Mouse (Mus musculus) left cerebral cortex, adult 2 months (tissue): Measurements from ENCODE around the gene Olfr1336. TPM values are rescaled to one million over a fixed set of nuclear protein-coding genes. Genes with fewer than 3 reads are reported as not detected.

Experiments used
- DNase-seq, 2 experiments: peaks; one replicate each; pipeline ENCODE4 v3.0.0; 2021 to 2022; ENCODE audit warnings: low spot score in 2 of 2, mixed read lengths in 1 of 2; ENCODE audit errors: extremely low spot score in 1 of 2
- H3K27ac ChIP-seq: fragments of 200-600 bp; 2 replicates; pipeline ENCODE4 v1.8.1; 2022
- H3K4me3 ChIP-seq: fragments of 200-600 bp; 2 replicates; pipeline ENCODE4 v1.8.1; 2022
- CTCF ChIP-seq: fragments of 200-600 bp; IDR thresholded peaks from 2 replicates; pipeline ENCODE4 v1.8.1; 2022; ENCODE audit warnings: antibody characterized with exemption, mild to moderate bottlenecking, moderate library complexity
- intact Hi-C: fragments of 180-260 bp; cut with DNase I; formaldehyde crosslinking; loops from one replicate; pipeline ENCODE4 v1.15.1; 2025
- total RNA-seq, 2 experiments: library from RNA; stranded (reverse); gene quantifications; 2 replicates each; pipeline ENCODE4 v1.2.3; 2021

Olfr1336 gene
- total RNA-seq, 2 experiments from 2014 or later: 0.07 TPM; not detected in 1

DNA sequence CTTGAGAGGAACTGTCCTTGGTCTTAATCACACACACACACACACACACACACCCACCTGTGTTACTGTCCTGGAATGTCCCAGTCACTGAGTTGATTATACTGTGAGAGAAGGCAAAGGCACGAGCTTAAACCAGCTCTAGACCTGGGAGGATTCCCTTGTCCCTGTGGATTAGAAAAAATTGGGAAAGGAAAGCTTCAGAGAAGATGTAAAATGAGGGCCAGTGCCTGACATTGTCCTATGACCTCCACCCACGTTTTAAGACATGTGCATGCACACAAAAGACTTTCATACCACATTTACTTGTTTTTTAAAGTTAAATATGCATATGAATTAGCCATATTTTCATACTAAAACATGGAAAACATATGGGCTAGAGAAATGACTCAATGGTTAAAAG lies 30.9 kb downstream of the Olfr1336 start, which contains the start of gene Olfr5:
Olfr5 (minus strand) TSS at position 101 of the 400 bp plus-strand sequence.
- no peak within 1 kb of the TSS for H3K4me3 ChIP-seq
- intact Hi-C loops: no loop called here
- no peak within 1 kb of the TSS for H3K27ac ChIP-seq
- TF ChIP-seq CTCF: no peak
- no peak for DNase-seq

DNA sequence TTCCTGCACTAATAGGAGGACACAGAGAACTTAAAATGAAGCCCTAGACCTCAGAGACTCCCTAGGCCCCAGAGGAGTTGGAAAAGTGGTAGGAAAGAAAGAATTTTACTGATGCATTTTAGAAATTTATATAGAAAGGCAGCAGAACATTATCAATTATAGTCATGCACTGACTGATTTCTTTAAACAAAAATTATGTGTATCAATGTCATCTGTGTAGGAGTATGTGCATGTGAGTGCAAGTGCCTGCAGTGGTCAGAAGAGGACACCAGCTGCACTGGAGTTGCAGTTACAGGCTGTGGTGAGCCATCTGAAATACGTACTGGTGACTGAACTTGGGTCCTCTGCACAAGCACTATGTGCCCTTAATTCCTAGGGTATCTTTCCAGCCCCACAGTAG lies 43.7 kb downstream of the Olfr1336 start, which contains the start of gene Olfr1347:
Olfr1347 (minus strand) TSS at position 101 of the 400 bp plus-strand sequence.
- intact Hi-C loops: no loop called here
- Histone ChIP-seq H3K27ac (no peak within 1 kb of the TSS), H3K4me3 (no peak within 1 kb of the TSS)
- DNase-seq: no peak
- no peak for TF ChIP-seq CTCF

DNA sequence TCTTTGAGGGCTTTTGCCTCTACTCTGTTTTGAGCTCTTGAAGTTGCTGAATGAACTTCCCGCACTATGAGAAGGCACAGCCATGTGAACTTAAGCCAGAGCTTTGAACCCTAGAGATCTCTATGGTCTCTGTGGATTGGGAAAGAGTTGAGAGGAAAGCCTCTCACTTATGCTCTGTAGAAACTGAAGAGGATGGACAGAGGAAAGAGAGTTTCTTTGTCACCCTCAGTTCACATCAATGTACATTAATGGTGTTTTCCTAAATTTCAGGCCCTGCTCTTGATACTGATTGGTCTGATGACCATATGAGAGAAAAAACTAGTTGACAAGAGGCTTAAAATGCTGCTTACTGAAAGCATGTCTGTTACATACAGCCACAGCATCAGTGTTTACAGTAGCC lies 52.7 kb downstream of the Olfr1336 start, which contains the start of gene Olfr1348:
Olfr1348 (minus strand) TSS at position 101 of the 400 bp plus-strand sequence.
- no peak for TF ChIP-seq CTCF
- intact Hi-C loops: no loop called here
- Histone ChIP-seq H3K4me3 (no peak within 1 kb of the TSS), H3K27ac (no peak within 1 kb of the TSS)
- DNase-seq: no peak

Other genes with a start within 250 kb of the Olfr1336 start
- gene Zscan5b, start 233.9 kb upstream of the Olfr1336 start, total RNA-seq: not detected
- not detected for gene Epp13, start 203.5 kb upstream of the Olfr1336 start, total RNA-seq
- gene Zfp667, start 169.6 kb upstream of the Olfr1336 start, total RNA-seq: 10 to 100 TPM; 12.8 to 14.1 TPM
- 10 to 100 TPM; 11.6 to 13.8 TPM for gene Zfp583, start 124.9 kb upstream of the Olfr1336 start, total RNA-seq
- gene Gm3854, start 112.4 kb upstream of the Olfr1336 start, total RNA-seq: 1 to 10 TPM; 6.0 to 6.8 TPM
- 1 to 10 TPM; 4.5 to 4.7 TPM for gene Zfp78, start 92.9 kb upstream of the Olfr1336 start, total RNA-seq
- gene Zfp28, start 72.9 kb upstream of the Olfr1336 start, total RNA-seq: 1 to 10 TPM; 5.2 to 7.4 TPM
- 10 to 100 TPM; 15.4 to 17.0 TPM for gene Smim17, start 57.5 kb upstream of the Olfr1336 start, total RNA-seq
- gene Gm20715, start 45.9 kb upstream of the Olfr1336 start, total RNA-seq: under 1 TPM; 0.18 to 0.19 TPM
- gene Olfr1344, start 17.5 kb upstream of the Olfr1336 start, total RNA-seq: 1 to 10 TPM in 1 of 2 experiments, under 1 TPM in 1; 0.82 to 1.5 TPM
- gene Olfr1346, start 10.9 kb downstream of the Olfr1336 start, total RNA-seq: not detected
- not detected for gene Olfr5, start 30.8 kb downstream of the Olfr1336 start, total RNA-seq
- gene Olfr1347, start 43.6 kb downstream of the Olfr1336 start, total RNA-seq: not detected
- gene Olfr1348, start 52.6 kb downstream of the Olfr1336 start, total RNA-seq: not detected
- not detected for gene Olfr1349, start 66.8 kb downstream of the Olfr1336 start, total RNA-seq
- gene Olfr1350, start 108.7 kb downstream of the Olfr1336 start, total RNA-seq: not detected
- 1 to 10 TPM; 4.5 to 7.8 TPM for gene Zim1, start 240.3 kb downstream of the Olfr1336 start, total RNA-seq